Mouse (Mus musculus) small intestine, adult 2 months (tissue): ENCODE results near the gene Setd2. TPM values are rescaled to one million over a fixed set of nuclear protein-coding genes. Genes with fewer than 3 reads are reported as not detected.

ENCODE experiments used
- H3K27ac ChIP-seq: fragments of 200-500 bp; 2 replicates; pipeline ENCODE4 v1.5.1; 2012; ENCODE audit warnings: low read depth, low read length, control low read depth, inconsistent platforms; ENCODE audit not compliant: insufficient read depth
- H3K27me3 ChIP-seq: fragments of 200-500 bp; 2 replicates; pipeline ENCODE4 v1.6.1; 2012; ENCODE audit warnings: mild to moderate bottlenecking, moderate library complexity, low read length, inconsistent platforms; ENCODE audit not compliant: control insufficient read depth, insufficient read depth
- H3K36me3 ChIP-seq: fragments of 200-500 bp; 2 replicates; pipeline ENCODE4 v1.6.1; 2012; ENCODE audit warnings: mild to moderate bottlenecking, low read length, control low read depth, inconsistent platforms; ENCODE audit not compliant: control insufficient read depth, insufficient read depth
- H3K4me1 ChIP-seq: fragments of 200-500 bp; 2 replicates; pipeline ENCODE4 v1.6.1; 2012; ENCODE audit warnings: low read length, inconsistent platforms, mixed read lengths; ENCODE audit not compliant: control insufficient read depth, insufficient read depth, insufficient read length
- H3K4me3 ChIP-seq: fragments of 200-500 bp; 2 replicates; pipeline ENCODE4 v1.5.1; 2012; ENCODE audit warnings: low read depth, mild to moderate bottlenecking, control low read depth, inconsistent platforms, low read length, moderate library complexity
- CTCF ChIP-seq: fragments of 200-500 bp; IDR thresholded peaks from 2 replicates; pipeline ENCODE4 v1.5.1; 2012; ENCODE audit warnings: low read depth, mild to moderate bottlenecking, control low read depth, inconsistent platforms, low read length, moderate library complexity, mixed read lengths; ENCODE audit not compliant: insufficient replicate concordance, insufficient read length; ENCODE audit errors: extremely low read depth
- POLR2A ChIP-seq: fragments of 200-500 bp; IDR thresholded peaks from 2 replicates; pipeline ENCODE4 v1.6.1; 2012; ENCODE audit warnings: low read depth, mild to moderate bottlenecking, control low read depth, inconsistent platforms, low read length, moderate library complexity
- WGBS: fragments of 180-500 bp; shearing (Covaris S2); methylation state at CpG from one replicate; pipeline ENCODE4 v1.1.7; 2018; 5-methylcytosine and 5-hydroxymethylcytosine counted together
- polyA plus RNA-seq: library from polyadenylated mRNA; depleted of rRNA; stranded (reverse); fragments of >200 nt; gene quantifications from 2 replicates; pipeline ENCODE4 v1.2.3, GENCODE M21; 2012

The Setd2 gene
- polyA plus RNA-seq, 1 experiment: 33.1 TPM

GRCm38 (mm10) chr9:110632671-110633070 is 100.3 kb downstream of the Setd2 start:
- H3K27ac ChIP-seq: no peak overlapping the region
- no peak overlapping the region for H3K4me3 ChIP-seq
- no peaks in the 10 kb centered on the region for H3K27me3 ChIP-seq
- H3K36me3 ChIP-seq: peaks cover 61% of the 10 kb centered on the region
- no peaks in the 10 kb centered on the region for H3K4me1 ChIP-seq
- WGBS: 90% methylated on average over 15 of the region's 15 CpGs
- no peak for TF ChIP-seq POLR2A
- no peak for TF ChIP-seq CTCF

GRCm38 (mm10) chr9:110633882-110634281 is 101.5 kb downstream of the Setd2 start:
- TF ChIP-seq POLR2A: no peak
- TF ChIP-seq CTCF: no peak
- Histone ChIP-seq H3K4me3 (no peak overlapping the region), H3K4me1 (no peaks in the 10 kb centered on the region), H3K27me3 (no peaks in the 10 kb centered on the region), H3K27ac (no peak overlapping the region), H3K36me3 (peaks cover 58% of the 10 kb centered on the region)
- WGBS: 88% methylated on average over 17 of the region's 17 CpGs

GRCm38 (mm10) chr9:110635225-110635624 is 102.8 kb downstream of the Setd2 start:
- Histone ChIP-seq H3K36me3 (peaks cover 50% of the 10 kb centered on the region), H3K4me3 (no peak overlapping the region), H3K4me1 (no peaks in the 10 kb centered on the region), H3K27me3 (no peaks in the 10 kb centered on the region), H3K27ac (no peak overlapping the region)
- no peak for TF ChIP-seq POLR2A
- TF ChIP-seq CTCF: peak; percentile 93
- 17% methylated on average over 19 of the region's 19 CpGs for WGBS

- no peak overlapping the region for H3K27ac ChIP-seq
- peaks cover 36% of the 10 kb centered on the region for H3K36me3 ChIP-seq
- WGBS: 89% methylated on average over 10 of the region's 10 CpGs
- no peaks in the 10 kb centered on the region for H3K4me1 ChIP-seq
- H3K27me3 ChIP-seq: no peaks in the 10 kb centered on the region
- H3K4me3 ChIP-seq: no peak overlapping the region
- TF ChIP-seq POLR2A (no peak), CTCF (no peak)
These were observed 106.2 kb downstream of the Setd2 start for GRCm38 (mm10) chr9:110638611-110639021.

GRCm38 (mm10) chr9:110641006-110641405 is 108.6 kb downstream of the Setd2 start:
- no peak overlapping the region for H3K4me3 ChIP-seq
- H3K36me3 ChIP-seq: peaks cover 24% of the 10 kb centered on the region
- WGBS: 59% methylated on average over 5 of the region's 5 CpGs
- peaks cover 6% of the 10 kb centered on the region; the same call in 1 of the 2 replicates for H3K4me1 ChIP-seq
- H3K27ac ChIP-seq: no peak overlapping the region
- no peaks in the 10 kb centered on the region for H3K27me3 ChIP-seq
- no peak for TF ChIP-seq POLR2A
- TF ChIP-seq CTCF: no peak

GRCm38 (mm10) chr9:110642812-110643524 is 110.6 kb downstream of the Setd2 start:
- Histone ChIP-seq H3K36me3 (peaks cover 15% of the 10 kb centered on the region), H3K27me3 (no peaks in the 10 kb centered on the region), H3K4me1 (peaks cover 6% of the 10 kb centered on the region; the same call in 1 of the 2 replicates)

GRCm38 (mm10) chr9:110643787-110644186 is 111.4 kb downstream of the Setd2 start:
- Histone ChIP-seq H3K36me3 (peaks cover 8% of the 10 kb centered on the region), H3K4me3 (no peak overlapping the region), H3K27me3 (no peaks in the 10 kb centered on the region), H3K27ac (no peak overlapping the region), H3K4me1 (peaks cover 6% of the 10 kb centered on the region; the same call in 1 of the 2 replicates)
- TF ChIP-seq CTCF (no peak), POLR2A (no peak)
- WGBS: 80% methylated on average over 9 of the region's 9 CpGs

More at GRCm38 (mm10) chr9:110642812-110643524, 110.6 kb downstream of the Setd2 start:
- 71% methylated on average over 5 of the region's 5 CpGs for WGBS
- no peak for TF ChIP-seq CTCF
- TF ChIP-seq POLR2A: no peak
- Histone ChIP-seq H3K27ac (no peak overlapping the region), H3K4me3 (no peak overlapping the region)

- peaks cover 6% of the 10 kb centered on the region for H3K36me3 ChIP-seq
- H3K27ac ChIP-seq: no peak overlapping the region
- H3K27me3 ChIP-seq: no peaks in the 10 kb centered on the region
- no peak overlapping the region for H3K4me3 ChIP-seq
- WGBS: 87% methylated on average over 10 of the region's 10 CpGs
- H3K4me1 ChIP-seq: peaks cover 6% of the 10 kb centered on the region; the same call in 1 of the 2 replicates
- TF ChIP-seq CTCF: no peak
- no peak for TF ChIP-seq POLR2A
These were observed 111.9 kb downstream of the Setd2 start for GRCm38 (mm10) chr9:110644295-110644694.
